Mouse (Mus musculus) kidney, embryonic 16.5 days (tissue): ENCODE results near the gene Slamf8. TPM values are rescaled to one million over a fixed set of nuclear protein-coding genes. Genes with fewer than 3 reads are reported as not detected.

Experiments used
- ATAC-seq: fragments of 200-750 bp; cut with Nextera tagmentation; 2 replicates; pipeline ENCODE4 v1.8.0; 2017; ENCODE audit warnings: moderate TSS enrichment; ENCODE audit not compliant: low FRiP score, low TSS enrichment
- H3K27ac ChIP-seq: fragments of 300-500 bp; sonication (generic); 2 replicates; pipeline ENCODE4 v1.5.1; 2014; ENCODE audit warnings: low read length
- H3K27me3 ChIP-seq: fragments of 300-500 bp; sonication (generic); 2 replicates; pipeline ENCODE4 v1.6.1; 2014; ENCODE audit warnings: low read length, control low read depth, mixed read lengths; ENCODE audit not compliant: insufficient read depth
- H3K36me3 ChIP-seq: fragments of 300-500 bp; sonication (generic); 2 replicates; pipeline ENCODE4 v1.6.1; 2014; ENCODE audit warnings: low read length, control low read depth, mixed read lengths; ENCODE audit not compliant: insufficient read depth
- H3K4me1 ChIP-seq: fragments of 300-500 bp; sonication (generic); 2 replicates; pipeline ENCODE4 v1.6.1; 2014; ENCODE audit warnings: low read length, control low read depth, mixed read lengths; ENCODE audit not compliant: insufficient read depth
- H3K4me2 ChIP-seq: fragments of 300-500 bp; sonication (generic); replicated peaks from 2 replicates; pipeline ENCODE4 v1.6.1; 2014; ENCODE audit warnings: low read depth, low read length
- H3K4me3 ChIP-seq: fragments of 300-500 bp; sonication (generic); 2 replicates; pipeline ENCODE4 v1.5.1; 2014; ENCODE audit warnings: mild to moderate bottlenecking, low read length
- H3K9ac ChIP-seq: fragments of 300-500 bp; sonication (generic); replicated peaks from 2 replicates; pipeline ENCODE4 v1.6.1; 2014; ENCODE audit warnings: low read length
- H3K9me3 ChIP-seq: fragments of 300-500 bp; sonication (generic); 2 replicates; pipeline ENCODE4 v1.6.1; 2016; ENCODE audit warnings: low read length, control low read depth
- WGBS: fragments of 180-500 bp; shearing (Covaris S2); extraction: QIAGEN DNeasy Blood & Tissue Kit; methylation state at CpG from one replicate; pipeline ENCODE4 v1.1.7; 2014; 5-methylcytosine and 5-hydroxymethylcytosine counted together
- polyA plus RNA-seq: library from polyadenylated mRNA; unstranded; fragments of >200 nt; fragmentation: Nextera tagmentation; extraction: Ambion mirVana; gene quantifications from 2 replicates; pipeline ENCODE4 v1.2.1, GENCODE M21; 2015

The Slamf8 gene
- polyA plus RNA-seq, 1 experiment from 2014 or later: 0.12 TPM

DNA sequence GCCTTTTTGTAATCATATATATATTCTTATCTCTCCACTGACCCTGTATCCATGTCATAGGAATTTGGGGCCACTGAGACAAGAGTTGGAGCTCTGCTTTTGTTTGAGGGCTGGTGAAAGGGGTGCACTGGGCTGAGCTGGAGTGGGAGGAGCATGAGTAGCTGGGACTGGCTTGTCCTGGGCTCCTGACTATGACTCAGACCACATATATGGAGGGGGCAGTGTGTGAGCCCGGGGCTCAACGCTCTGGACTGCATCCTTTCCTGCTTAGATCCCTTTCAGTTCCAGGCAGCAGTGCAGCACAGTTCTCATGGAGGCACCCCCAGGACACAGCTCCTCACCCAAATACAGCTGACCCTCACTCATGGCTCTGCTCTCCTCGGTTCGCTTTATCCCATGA, 44.3 kb downstream of the Slamf8 start:
- Histone ChIP-seq H3K27me3 (no peaks in the 10 kb centered on the region), H3K4me3 (no peak overlapping the region), H3K4me2 (no peak overlapping the region), H3K9ac (no peak overlapping the region), H3K4me1 (peaks cover 15% of the 10 kb centered on the region), H3K9me3 (no peaks in the 10 kb centered on the region), H3K27ac (no peak overlapping the region), H3K36me3 (no peaks in the 10 kb centered on the region)
- WGBS: 79% methylated on average over 4 of the region's 4 CpGs
- no peak for ATAC-seq

DNA sequence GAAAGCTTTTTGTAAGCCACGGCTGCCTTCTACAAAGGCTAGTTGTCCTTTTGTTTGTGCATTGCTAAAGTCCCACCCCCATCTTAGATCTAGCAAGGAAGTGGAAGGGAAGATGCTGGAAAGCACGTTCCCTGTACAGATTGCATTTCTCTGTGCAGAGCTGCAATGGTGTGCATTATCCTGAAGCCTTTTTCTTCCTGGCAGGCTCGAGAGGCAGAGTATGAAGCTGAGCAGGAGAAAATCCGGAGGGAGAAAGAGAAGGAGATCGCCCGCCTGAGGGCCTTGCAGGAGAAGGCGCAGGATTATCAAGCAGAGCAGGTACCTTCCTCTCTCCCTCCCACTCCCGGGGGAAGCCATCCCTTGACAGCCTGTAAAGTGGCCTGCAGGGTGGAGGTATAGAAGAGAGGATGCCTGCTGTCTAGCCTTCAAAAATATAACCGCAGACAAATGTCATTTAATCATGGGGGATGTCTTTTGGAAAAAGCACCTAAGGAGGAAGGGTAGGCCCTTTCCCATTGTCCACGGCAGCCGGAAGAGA, 50.0 kb downstream of the Slamf8 start:
- no peaks in the 10 kb centered on the region for H3K36me3 ChIP-seq
- no peak overlapping the region for H3K27ac ChIP-seq
- no peak overlapping the region for H3K4me3 ChIP-seq
- no peaks in the 10 kb centered on the region for H3K27me3 ChIP-seq
- ATAC-seq: no peak
- WGBS: 58% methylated on average over 11 of the region's 11 CpGs
- no peaks in the 10 kb centered on the region for H3K9me3 ChIP-seq
- no peaks in the 10 kb centered on the region for H3K4me1 ChIP-seq
- no peak overlapping the region for H3K4me2 ChIP-seq
- H3K9ac ChIP-seq: no peak overlapping the region

DNA sequence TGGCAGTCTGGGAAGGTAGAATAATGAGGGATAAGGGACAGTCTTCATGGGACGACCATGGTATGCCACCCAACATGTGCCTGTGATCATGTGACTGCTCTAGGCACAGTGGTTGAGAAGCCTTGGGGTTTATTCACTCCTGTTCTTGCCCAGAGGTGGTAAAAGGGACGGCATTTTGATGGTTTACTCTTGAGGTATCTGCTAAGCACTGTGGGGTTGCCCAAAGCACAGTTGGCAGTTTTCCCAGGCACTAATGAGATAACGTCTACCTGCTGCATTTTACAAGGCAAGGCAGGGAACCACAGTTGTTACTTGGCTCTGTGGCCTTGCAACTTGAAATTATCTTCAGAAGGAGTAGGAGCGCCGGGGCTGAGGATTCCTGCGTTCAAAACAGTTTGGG, 50.5 kb downstream of the Slamf8 start:
- no peak overlapping the region for H3K9ac ChIP-seq
- 72% methylated on average over 6 of the region's 6 CpGs for WGBS
- H3K36me3 ChIP-seq: no peaks in the 10 kb centered on the region
- H3K4me2 ChIP-seq: no peak overlapping the region
- H3K9me3 ChIP-seq: no peaks in the 10 kb centered on the region
- H3K4me1 ChIP-seq: no peaks in the 10 kb centered on the region
- no peak overlapping the region for H3K4me3 ChIP-seq
- H3K27me3 ChIP-seq: no peaks in the 10 kb centered on the region
- H3K27ac ChIP-seq: no peak overlapping the region
- no peak for ATAC-seq

DNA sequence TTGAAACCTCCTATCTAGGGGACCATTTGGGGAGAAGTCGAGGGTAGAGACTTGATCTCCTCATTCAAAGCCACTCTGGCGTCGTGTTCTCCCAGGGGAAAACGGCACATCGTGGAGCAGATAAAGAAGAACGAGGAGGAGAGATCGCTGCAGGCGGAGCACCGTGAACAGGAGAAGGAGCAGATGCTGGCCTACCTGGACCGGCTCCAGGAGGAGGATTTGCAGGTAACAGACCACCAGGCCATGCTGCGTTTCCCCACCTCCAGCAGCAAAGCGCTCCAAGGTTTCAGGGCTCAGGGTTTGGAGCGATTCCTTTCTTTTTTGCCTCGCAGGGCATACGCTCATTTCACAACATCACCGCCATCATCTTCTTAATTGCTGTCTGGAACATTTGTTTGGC, 55.3 kb downstream of the Slamf8 start:
- Histone ChIP-seq H3K27me3 (no peaks in the 10 kb centered on the region), H3K36me3 (no peaks in the 10 kb centered on the region), H3K27ac (no peak overlapping the region), H3K9me3 (no peaks in the 10 kb centered on the region), H3K4me1 (peaks cover 16% of the 10 kb centered on the region), H3K9ac (no peak overlapping the region), H3K4me2 (no peak overlapping the region), H3K4me3 (no peak overlapping the region)
- WGBS: 85% methylated on average over 16 of the region's 16 CpGs
- ATAC-seq: no peak

DNA sequence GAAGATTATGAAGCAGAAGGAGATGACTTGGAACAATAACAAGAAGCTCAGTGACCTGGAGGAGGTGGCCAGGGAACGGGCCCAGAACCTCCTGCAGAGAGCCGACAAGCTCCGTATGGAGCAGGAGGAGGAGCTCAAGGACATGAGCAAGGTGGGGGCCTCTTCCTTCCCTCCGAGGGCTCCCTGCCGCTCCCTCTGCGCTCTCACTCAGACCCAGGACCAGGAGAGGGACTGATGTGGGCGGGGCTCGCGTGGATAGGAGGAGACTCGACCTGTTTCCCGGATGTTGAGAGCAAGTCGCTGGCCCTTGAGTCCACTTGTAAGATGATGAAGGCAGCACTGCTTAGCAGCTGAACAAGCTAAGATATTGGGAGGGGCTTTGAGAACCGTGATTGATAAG, 57.8 kb downstream of the Slamf8 start:
- H3K27ac ChIP-seq: no peak overlapping the region
- peaks cover 1% of the 10 kb centered on the region; the same call in 1 of the 2 replicates for H3K27me3 ChIP-seq
- peak overlapping the region; percentile 58 for H3K4me2 ChIP-seq
- peak; percentile 74; the same call in 1 of the 2 replicates for ATAC-seq
- H3K4me1 ChIP-seq: peaks cover 16% of the 10 kb centered on the region
- peak overlapping the region; percentile 40 for H3K4me3 ChIP-seq
- H3K9me3 ChIP-seq: no peaks in the 10 kb centered on the region
- WGBS: 2% methylated on average over 13 of the region's 13 CpGs
- no peaks in the 10 kb centered on the region for H3K36me3 ChIP-seq
- peak overlapping the region; percentile 53 for H3K9ac ChIP-seq

Other genes starting within 250 kb of the Slamf8 start
- 1.2 and 1.6 TPM in 2 replicates for gene Kcnj10, start 249.4 kb downstream of the Slamf8 start, polyA plus RNA-seq
- gene Pigm, start 214.0 kb downstream of the Slamf8 start, polyA plus RNA-seq: 7.3 and 7.8 TPM in 2 replicates
- gene Slamf9, start 115.2 kb downstream of the Slamf8 start, polyA plus RNA-seq: 1.0 and 1.7 TPM in 2 replicates
- gene Igsf9, start 108.8 kb downstream of the Slamf8 start, polyA plus RNA-seq: 45.7 and 58.1 TPM in 2 replicates
- 280 and 282 TPM in 2 replicates for gene Tagln2, start 90.5 kb downstream of the Slamf8 start, polyA plus RNA-seq
- gene Cfap45, start 69.8 kb downstream of the Slamf8 start, polyA plus RNA-seq: 1.9 and 2.5 TPM in 2 replicates
- 0.34 and 0.68 TPM in 2 replicates for gene Vsig8, start 34.6 kb downstream of the Slamf8 start, polyA plus RNA-seq
- gene Fcrl6, start 12.0 kb upstream of the Slamf8 start, polyA plus RNA-seq: not detected in 2 replicates
- 18.5 and 21.7 TPM in 2 replicates for gene Dusp23, start 42.4 kb upstream of the Slamf8 start, polyA plus RNA-seq
- 0.69 and 0.73 TPM in 2 replicates for gene Crp, start 107.5 kb upstream of the Slamf8 start, polyA plus RNA-seq